In genomic region chr1:18223385-18223945, GRCm38 (mm10) we compare ENCODE assay signal across 33 mouse cellular contexts. TPM values are rescaled to one million over a fixed set of nuclear protein-coding genes. Genes with fewer than 3 reads are reported as not detected.
DNase-seq lines count a peak whose midpoint lies in the region; ATAC-seq and TF ChIP-seq lines count a peak whose summit lies in the region.
"Had no signal": no experiment of that assay in that cellular context is flagged by ENCODE, and none has a peak within 500 bp of the region (broad histone marks: within the 10 kb centered on the region; RNA-seq: fewer than 3 reads in every experiment).

No protein-coding gene starts in this region.

- no peak for ATAC-seq in limb, embryonic 14.5 days (ENCODE audit: low FRiP score, low read depth)
- no peak for ATAC-seq in liver, postnatal 0 days
- no peak for ATAC-seq in cerebellum, adult (ENCODE audit: insufficient number of reproducible peaks, low FRiP score, low TSS enrichment)
- ATAC-seq: CD4-positive, CD25-positive, alpha-beta regulatory T cell, adult 4 months; midbrain, embryonic 15.5 days; Patski had no signal

- no peaks in the 10 kb centered on the region for H3K4me1 ChIP-seq in limb, embryonic 14.5 days (ENCODE audit: control insufficient read depth, insufficient read depth, low read length)
- H3K4me1 ChIP-seq in limb, embryonic 10.5 days, result no peaks in the 10 kb centered on the region
- H3K4me1 ChIP-seq in liver, postnatal 0 days (ENCODE audit: insufficient read depth), result no peaks in the 10 kb centered on the region
- H3K4me1 ChIP-seq: embryonic facial prominence, embryonic 12.5 days; forebrain, embryonic 12.5 days; liver, embryonic 15.5 days; midbrain, embryonic 15.5 days; neural tube, embryonic 12.5 days; stomach, embryonic 15.5 days had no signal

- H3K9ac ChIP-seq in limb, embryonic 14.5 days (ENCODE audit: low read depth, low read length, severe bottlenecking), result no peak overlapping the region
- H3K9ac ChIP-seq in liver, postnatal 0 days (replicated peaks), result no peak overlapping the region
- H3K9ac ChIP-seq: embryonic facial prominence, embryonic 12.5 days; forebrain, embryonic 12.5 days; liver, embryonic 15.5 days; midbrain, embryonic 15.5 days; neural tube, embryonic 12.5 days; stomach, embryonic 15.5 days had no signal

- no peaks in the 10 kb centered on the region for H3K27me3 ChIP-seq in limb, embryonic 14.5 days (ENCODE audit: control insufficient read depth, insufficient read depth, low read length)
- no peaks in the 10 kb centered on the region for H3K27me3 ChIP-seq in limb, embryonic 10.5 days (ENCODE audit: low read depth, poor library complexity, severe bottlenecking)
- no peaks in the 10 kb centered on the region for H3K27me3 ChIP-seq in liver, postnatal 0 days (ENCODE audit: insufficient read depth, low read length)
- H3K27me3 ChIP-seq: embryonic facial prominence, embryonic 12.5 days; forebrain, embryonic 12.5 days; liver, embryonic 15.5 days; midbrain, embryonic 15.5 days; neural tube, embryonic 12.5 days; Patski; stomach, embryonic 15.5 days had no signal

- TF ChIP-seq POLR2A in limb, embryonic 14.5 days (IDR thresholded peaks at IDR 0.05; ENCODE audit: borderline replicate concordance, extremely low read depth, insufficient read depth, insufficient read length), result no peak

- no peak for TF ChIP-seq EP300 in liver, postnatal 0 days (IDR thresholded peaks at IDR 0.05; ENCODE audit: low read depth)

- WGBS in limb, embryonic 14.5 days, result 8% methylated on average over 3 of the region's 3 CpGs
- 17% methylated on average over 3 of the region's 3 CpGs for WGBS in limb, embryonic 10.5 days
- 25% methylated on average over 3 of the region's 3 CpGs for WGBS in liver, postnatal 0 days (ENCODE audit: insufficient replicate concordance)

- peak; percentile 2 for DNase-seq in limb, embryonic 14.5 days (ENCODE audit: low spot score)
- DNase-seq in limb, embryonic 10.5 days (ENCODE audit: low spot score), result no peak
- peak; percentile 16 for DNase-seq in embryo, embryonic 11 days
- DNase-seq in forelimb bud, embryonic 11.5 days (ENCODE audit: low read depth, low spot score), result peak; percentile 36
- DNase-seq in liver, postnatal 0 days, result no peak
- no peak for DNase-seq in kidney, postnatal 25 days
- no peak for DNase-seq in T-cell, adult 2 months (ENCODE audit: low spot score)
- DNase-seq: adrenal gland, postnatal 14 days; cerebellum, adult 11 months; cerebellum, postnatal 14 days; gastrocnemius, postnatal 10 days; heart, postnatal 10 days; kidney, postnatal 4 days; liver; lung, postnatal 4 days; right cerebral cortex, postnatal 4 days; thymus, postnatal 25 days had no signal

- H3K9me3 ChIP-seq in limb, embryonic 14.5 days (ENCODE audit: control insufficient read depth, low read length), result no peaks in the 10 kb centered on the region
- no peaks in the 10 kb centered on the region for H3K9me3 ChIP-seq in limb, embryonic 10.5 days (replicated peaks)
- no peaks in the 10 kb centered on the region for H3K9me3 ChIP-seq in liver, postnatal 0 days (ENCODE audit: low read length)
- H3K9me3 ChIP-seq: embryonic facial prominence, embryonic 12.5 days; forebrain, embryonic 12.5 days; G1E; liver, embryonic 15.5 days; midbrain, embryonic 15.5 days; neural tube, embryonic 12.5 days; stomach, embryonic 15.5 days had no signal

- H3K27ac ChIP-seq in limb, embryonic 14.5 days (replicated peaks; ENCODE audit: low read depth, low read length), result no peak overlapping the region
- H3K27ac ChIP-seq in limb, embryonic 10.5 days, result no peak overlapping the region
- no peak overlapping the region for H3K27ac ChIP-seq in liver, postnatal 0 days (ENCODE audit: low read depth)
- H3K27ac ChIP-seq: embryonic facial prominence, embryonic 12.5 days; forebrain, embryonic 12.5 days; liver, embryonic 15.5 days; midbrain, embryonic 15.5 days; neural tube, embryonic 12.5 days; stomach, embryonic 15.5 days had no signal

- H3K4me3 ChIP-seq in limb, embryonic 14.5 days (replicated peaks; ENCODE audit: low read length), result no peak overlapping the region
- H3K4me3 ChIP-seq in limb, embryonic 10.5 days, result no peak overlapping the region
- no peak overlapping the region for H3K4me3 ChIP-seq in liver, postnatal 0 days (ENCODE audit: low read depth, low read length)
- H3K4me3 ChIP-seq: embryonic facial prominence, embryonic 12.5 days; erythroblast, embryonic 14.5 days; forebrain, embryonic 12.5 days; liver, embryonic 15.5 days; midbrain, embryonic 15.5 days; neural tube, embryonic 12.5 days; stomach, embryonic 15.5 days had no signal

- TF ChIP-seq CTCF in liver, postnatal 0 days (IDR thresholded peaks at IDR 0.05; ENCODE audit: low read depth), result no peak

- no peak overlapping the region for H3K4me2 ChIP-seq in limb, embryonic 14.5 days (replicated peaks; ENCODE audit: low read depth, low read length, severe bottlenecking)
- no peak overlapping the region for H3K4me2 ChIP-seq in liver, postnatal 0 days (ENCODE audit: low read depth, low read length)
- H3K4me2 ChIP-seq: embryonic facial prominence, embryonic 12.5 days; forebrain, embryonic 12.5 days; heart, embryonic 11.5 days; liver, embryonic 15.5 days; midbrain, embryonic 15.5 days; neural tube, embryonic 12.5 days; stomach, embryonic 15.5 days had no signal

- no peaks in the 10 kb centered on the region for H3K36me3 ChIP-seq in limb, embryonic 14.5 days (ENCODE audit: control insufficient read depth, insufficient read depth, low read length)
- H3K36me3 ChIP-seq in limb, embryonic 10.5 days, result no peaks in the 10 kb centered on the region
- no peaks in the 10 kb centered on the region for H3K36me3 ChIP-seq in liver, postnatal 0 days (replicated peaks; ENCODE audit: insufficient read depth, low read length)
- H3K36me3 ChIP-seq: embryonic facial prominence, embryonic 12.5 days; forebrain, embryonic 12.5 days; G1E; liver, embryonic 15.5 days; midbrain, embryonic 15.5 days; neural tube, embryonic 12.5 days; stomach, embryonic 15.5 days had no signal

RNA-seq across cellular contexts. Expression of gene Defb18, which starts 13.8 kb away (rescaled TPM):
- not detected in 2 replicates for polyA plus RNA-seq in limb, embryonic 14.5 days (2012; rRNA removed)
- not detected in 2 replicates for polyA plus RNA-seq in limb, embryonic 14.5 days (2014; fragmentation: Nextera tagmentation; extraction: Ambion mirVana)
- not detected in 2 replicates for polyA plus RNA-seq in limb, embryonic 10.5 days (2016; fragmentation: Nextera tagmentation; extraction: Ambion mirVana)
- not detected in 2 replicates for polyA plus RNA-seq in liver, postnatal 0 days (2015; fragmentation: Nextera tagmentation; extraction: Ambion mirVana)
- polyA plus RNA-seq: CD4-positive, CD25-positive, alpha-beta regulatory T cell, adult 4 months; embryonic facial prominence, embryonic 12.5 days; erythroblast, embryonic 14.5 days; forebrain, embryonic 12.5 days; frontal cortex, adult 2 months; G1E; heart, embryonic 11.5 days; hindbrain, embryonic 11.5 days; kidney, embryonic 14.5 days; liver, embryonic 15.5 days; lung, embryonic 16.5 days; midbrain, embryonic 15.5 days; neural tube, embryonic 12.5 days; Patski; stomach, embryonic 15.5 days had no signal

RNA-seq across cellular contexts. Expression of gene Defb41, which starts 41.5 kb away (rescaled TPM):
- not detected in 2 replicates for polyA plus RNA-seq in limb, embryonic 14.5 days (2012; rRNA removed)
- not detected in 2 replicates for polyA plus RNA-seq in limb, embryonic 14.5 days (2014; fragmentation: Nextera tagmentation; extraction: Ambion mirVana)
- polyA plus RNA-seq in limb, embryonic 10.5 days (2016; fragmentation: Nextera tagmentation; extraction: Ambion mirVana), result not detected in 2 replicates
- not detected in 2 replicates for polyA plus RNA-seq in liver, postnatal 0 days (2015; fragmentation: Nextera tagmentation; extraction: Ambion mirVana)
- polyA plus RNA-seq: CD4-positive, CD25-positive, alpha-beta regulatory T cell, adult 4 months; embryonic facial prominence, embryonic 12.5 days; erythroblast, embryonic 14.5 days; forebrain, embryonic 12.5 days; frontal cortex, adult 2 months; G1E; heart, embryonic 11.5 days; hindbrain, embryonic 11.5 days; kidney, embryonic 14.5 days; liver, embryonic 15.5 days; lung, embryonic 16.5 days; midbrain, embryonic 15.5 days; neural tube, embryonic 12.5 days; Patski; stomach, embryonic 15.5 days had no signal

Comparison
In these comparisons a context has a peak if more than half of its experiments do, and no peak if none do; other contexts are left out.
1. DNase-seq: peak in limb, embryonic 14.5 days (single experiment), embryo, embryonic 11 days (single experiment) and forelimb bud, embryonic 11.5 days (single experiment); none in limb, embryonic 10.5 days (single experiment), liver, postnatal 0 days (single experiment), kidney, postnatal 25 days (0 of 2) and T-cell, adult 2 months (single experiment).